Mouse (Mus musculus) G1E (cell line): ENCODE measurements around the gene Disc1. TPM values are rescaled to one million over a fixed set of nuclear protein-coding genes. Genes with fewer than 3 reads are reported as not detected.

Source experiments
- ATAC-seq: 2 replicates; pipeline ENCODE4 v1.8.0; 2016; ENCODE audit warnings: mild to moderate bottlenecking; ENCODE audit not compliant: insufficient number of reproducible peaks, poor library complexity, low FRiP score, severe bottlenecking; ENCODE audit errors: extremely low read depth
- DNase-seq: peaks from one replicate; pipeline ENCODE4 v3.0.0; 2012; ENCODE audit warnings: low spot score
- H3K27me3 ChIP-seq: 2 replicates; pipeline ENCODE4 v1.6.1; 2012; ENCODE audit warnings: mild to moderate bottlenecking, low read length, inconsistent platforms; ENCODE audit not compliant: insufficient read depth
- H3K36me3 ChIP-seq: replicated peaks from 2 replicates; pipeline ENCODE3; 2012; ENCODE audit warnings: mild to moderate bottlenecking, inconsistent platforms
- H3K4me1 ChIP-seq: 2 replicates; pipeline ENCODE4 v1.6.1; 2012; ENCODE audit warnings: low read depth, low read length, inconsistent platforms, mixed read lengths; ENCODE audit not compliant: insufficient read depth
- H3K4me3 ChIP-seq: 2 replicates; pipeline ENCODE4 v1.5.1; 2012; ENCODE audit warnings: low read depth, mild to moderate bottlenecking, inconsistent platforms, low read length, moderate library complexity, mixed read lengths
- H3K9me3 ChIP-seq: replicated peaks from 2 replicates; pipeline ENCODE4 v1.6.1; 2012; ENCODE audit warnings: inconsistent platforms
- CTCF ChIP-seq: IDR thresholded peaks from 2 replicates; pipeline ENCODE4 v1.5.1; 2012; ENCODE audit warnings: low read depth, low read length, inconsistent platforms, mixed read lengths
- GATA1 ChIP-seq: IDR thresholded peaks from 2 replicates; pipeline ENCODE4 v1.6.1; 2012; ENCODE audit warnings: borderline replicate concordance, low read length, inconsistent platforms, mixed read lengths
- GATA2 ChIP-seq: IDR thresholded peaks from 2 replicates; pipeline ENCODE4 v1.6.1; 2012; ENCODE audit warnings: low read depth, low read length, inconsistent platforms, borderline replicate concordance
- POLR2AphosphoS5 ChIP-seq: IDR thresholded peaks from 2 replicates; pipeline ENCODE4 v1.6.1; 2012; ENCODE audit warnings: low read depth, low read length, inconsistent platforms; ENCODE audit not compliant: insufficient replicate concordance
- TAL1 ChIP-seq: conservative IDR thresholded peaks from 2 replicates; pipeline ENCODE4 v1.6.1; 2012; ENCODE audit warnings: low read depth, low read length, inconsistent platforms, mixed read lengths
- polyA plus RNA-seq: library from polyadenylated mRNA; stranded (reverse); fragments of >175 nt; gene quantifications from 2 replicates; pipeline ENCODE4 v1.2.3, GENCODE M21; 2012
- total RNA-seq, 2 experiments: library from RNA; stranded (forward) in 1 of 2; stranded (reverse) in 1 of 2; fragments of 200-1000 nt in 1 of 2; fragments of >200 nt in 1 of 2; fragmentation: Nextera tagmentation in 1 of 2; gene quantifications; 2 replicates each; pipeline ENCODE4 v1.2.3; 2014 to 2017

Gene Disc1
- total and polyA plus RNA-seq, 3 experiments = not detected

- H3K9me3 ChIP-seq = peaks cover 88% of the 10 kb centered on the region
- H3K4me1 ChIP-seq = no peaks in the 10 kb centered on the region
- H3K36me3 ChIP-seq = no peaks in the 10 kb centered on the region
- no peak for DNase-seq
- TF ChIP-seq CTCF (no peak), TAL1 (no peak), GATA2 (no peak), POLR2AphosphoS5 (no peak), GATA1 (no peak)
- no peak overlapping the region for H3K4me3 ChIP-seq
- no peaks in the 10 kb centered on the region for H3K27me3 ChIP-seq
- peak; percentile 5; the same call in 1 of the 2 replicates for ATAC-seq
Measured at GRCm38 (mm10) chr8:125284875-125285274, 230.9 kb downstream of the Disc1 start.

DNA sequence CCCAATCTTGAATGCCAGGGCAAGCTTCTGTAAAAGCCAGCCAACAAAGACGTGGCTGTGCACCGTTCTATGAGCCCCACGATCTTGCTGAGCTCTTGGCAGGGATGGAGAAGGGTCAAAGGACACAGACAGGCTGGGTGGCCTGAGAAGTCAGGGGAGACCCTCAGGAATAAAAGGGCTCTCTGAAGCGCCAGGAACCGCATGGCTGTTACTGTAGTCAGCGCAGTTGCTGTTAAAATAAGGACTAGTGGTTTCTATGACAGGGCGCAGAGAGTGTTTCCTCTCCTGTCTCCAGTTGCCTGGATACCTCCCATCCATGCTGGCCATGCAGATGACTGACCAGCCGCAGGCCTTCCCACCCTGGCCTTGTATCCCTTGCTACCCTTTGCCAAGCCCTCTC is 231.4 kb downstream of the Disc1 start:
- Histone ChIP-seq H3K27me3 (no peaks in the 10 kb centered on the region), H3K4me1 (no peaks in the 10 kb centered on the region), H3K9me3 (peaks cover 87% of the 10 kb centered on the region), H3K4me3 (no peak overlapping the region), H3K36me3 (no peaks in the 10 kb centered on the region)
- DNase-seq (no peak), ATAC-seq (no peak)
- TF ChIP-seq POLR2AphosphoS5 = no peak
- no peak for TF ChIP-seq CTCF
- no peak for TF ChIP-seq GATA2
- TF ChIP-seq TAL1 = no peak
- TF ChIP-seq GATA1 = no peak

GRCm38 (mm10) chr8:125285966-125286681 is 232.1 kb downstream of the Disc1 start:
- Histone ChIP-seq H3K36me3 (no peaks in the 10 kb centered on the region), H3K4me1 (no peaks in the 10 kb centered on the region), H3K27me3 (no peaks in the 10 kb centered on the region), H3K4me3 (no peak overlapping the region), H3K9me3 (peaks cover 87% of the 10 kb centered on the region)
- DNase-seq = no peak
- no peak for ATAC-seq
- TF ChIP-seq GATA1 = no peak
- no peak for TF ChIP-seq CTCF

GRCm38 (mm10) chr8:125287311-125287710 is 233.3 kb downstream of the Disc1 start:
- Histone ChIP-seq H3K4me3 (no peak overlapping the region), H3K27me3 (no peaks in the 10 kb centered on the region), H3K4me1 (no peaks in the 10 kb centered on the region), H3K9me3 (peaks cover 85% of the 10 kb centered on the region), H3K36me3 (no peaks in the 10 kb centered on the region)
- ATAC-seq (no peak), DNase-seq (no peak)
- no peak for TF ChIP-seq GATA1
- TF ChIP-seq GATA2 = no peak
- no peak for TF ChIP-seq TAL1
- no peak for TF ChIP-seq CTCF

DNA sequence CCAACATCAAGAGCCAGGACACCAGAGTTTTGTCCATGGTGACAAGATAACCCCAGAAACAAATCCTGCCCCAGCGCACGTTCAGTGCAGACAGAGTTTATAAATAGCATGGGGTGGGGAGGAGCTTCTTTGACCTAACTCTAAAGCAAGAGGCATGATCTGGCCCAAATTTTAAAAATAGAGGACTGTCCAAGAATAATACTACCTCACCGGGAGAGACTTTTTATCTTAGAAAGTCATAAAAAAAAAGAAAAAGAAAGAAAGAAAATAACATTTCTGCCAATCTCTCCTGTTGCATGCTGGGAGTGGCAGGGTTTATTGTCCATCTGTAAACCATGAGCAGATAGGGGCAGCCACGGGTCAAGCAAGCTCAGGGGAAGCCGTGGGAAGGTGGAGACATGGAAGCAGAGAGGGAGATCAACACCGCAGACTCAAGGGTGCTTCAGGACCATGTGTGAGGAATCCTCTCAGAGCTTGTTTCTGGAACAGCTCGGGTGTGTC is 233.9 kb downstream of the Disc1 start:
- H3K4me3 ChIP-seq = no peak overlapping the region
- no peaks in the 10 kb centered on the region for H3K36me3 ChIP-seq
- DNase-seq (no peak), ATAC-seq (no peak)
- H3K27me3 ChIP-seq = no peaks in the 10 kb centered on the region
- H3K4me1 ChIP-seq = no peaks in the 10 kb centered on the region
- H3K9me3 ChIP-seq = peaks cover 83% of the 10 kb centered on the region
- TF ChIP-seq CTCF (no peak), POLR2AphosphoS5 (no peak), TAL1 (no peak), GATA2 (no peak), GATA1 (no peak)

GRCm38 (mm10) chr8:125291506-125291905 is 237.5 kb downstream of the Disc1 start:
- no peak for DNase-seq
- Histone ChIP-seq H3K9me3 (peaks cover 79% of the 10 kb centered on the region), H3K36me3 (no peaks in the 10 kb centered on the region), H3K27me3 (no peaks in the 10 kb centered on the region), H3K4me1 (no peaks in the 10 kb centered on the region), H3K4me3 (no peak overlapping the region)
- ATAC-seq = no peak
- TF ChIP-seq GATA2 (no peak), TAL1 (no peak), GATA1 (no peak), CTCF (no peak), POLR2AphosphoS5 (no peak)
